Mouse (Mus musculus): Measurements from ENCODE around the gene Adcy4. TPM values are rescaled to one million over a fixed set of nuclear protein-coding genes. Genes with fewer than 3 reads are reported as not detected.

The Adcy4 gene
- polyA plus RNA-seq, 1 experiment from 2014 or later: 10.1 TPM

DNA sequence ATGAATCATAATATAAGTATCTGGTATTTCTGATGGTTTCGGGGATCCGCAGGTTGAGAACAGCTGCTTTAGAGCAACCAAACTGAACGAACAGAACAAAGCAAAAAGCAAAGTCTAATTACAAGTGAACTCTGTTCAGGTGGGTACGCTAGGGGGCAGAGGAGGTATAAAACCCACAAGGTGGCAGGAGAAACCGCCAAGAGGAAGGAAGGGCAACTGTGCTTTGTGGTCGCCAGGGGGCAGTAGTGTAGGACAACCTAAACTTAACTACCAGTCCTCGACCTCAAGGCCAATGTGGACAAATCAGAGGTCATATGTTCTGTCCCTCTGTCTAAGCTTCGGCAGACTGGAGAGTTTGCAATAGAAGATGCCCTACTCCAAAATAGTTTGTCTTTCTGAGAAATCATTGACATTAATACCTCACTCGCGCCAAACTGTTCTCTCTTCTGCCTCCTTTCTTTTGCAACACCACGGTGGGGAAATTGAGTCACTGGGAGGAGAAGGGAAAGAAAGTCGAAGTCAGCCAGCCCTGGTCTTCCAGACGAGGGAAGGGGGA lies 38.6 kb upstream of the Adcy4 start:
- Histone ChIP-seq H3K27me3 (replicated peaks) (peaks cover 21% of the 10 kb centered on the region), H3K36me3 (no peaks in the 10 kb centered on the region), H3K4me2 (replicated peaks) (peak overlapping the region; percentile 85), H3K4me1 (peaks cover 27% of the 10 kb centered on the region), H3K27ac (no peak overlapping the region), H3K9ac (peak overlapping the region; percentile 69; the same call in 1 of the 2 replicates), H3K9me3 (no peaks in the 10 kb centered on the region), H3K4me3 (peak overlapping the region; percentile 58)
- no peak for ATAC-seq (ENCODE audit: low FRiP score, low read depth)
- 7% methylated on average over 13 of the region's 13 CpGs for WGBS

DNA sequence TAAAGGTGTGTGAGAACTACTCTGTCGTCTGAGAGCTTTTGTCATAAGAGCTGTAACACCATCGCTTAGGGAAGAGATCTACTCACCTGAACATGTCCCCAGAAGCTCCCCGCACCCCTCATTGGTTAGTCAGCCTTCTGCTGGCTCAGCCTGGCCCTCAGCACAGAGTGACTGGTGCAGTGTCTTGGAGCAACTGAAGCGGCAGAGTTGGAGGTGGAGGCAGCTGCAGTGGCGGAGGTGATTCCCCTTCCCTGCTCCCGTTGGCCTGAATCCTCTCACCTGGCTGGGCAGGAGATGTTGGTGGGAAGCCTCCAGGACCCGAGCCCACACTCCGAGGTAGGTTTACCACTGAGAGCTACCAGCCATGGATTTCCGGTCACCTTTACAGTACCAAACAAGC lies 36.7 kb upstream of the Adcy4 start:
- ATAC-seq (ENCODE audit: low FRiP score, low read depth): no peak
- H3K9me3 ChIP-seq: no peaks in the 10 kb centered on the region
- peaks cover 18% of the 10 kb centered on the region for H3K4me1 ChIP-seq
- no peak overlapping the region for H3K27ac ChIP-seq
- 85% methylated on average over 9 of the region's 9 CpGs for WGBS
- no peak overlapping the region for H3K9ac ChIP-seq
- H3K27me3 ChIP-seq (replicated peaks): peaks cover 5% of the 10 kb centered on the region; the same call in 1 of the 2 replicates
- H3K36me3 ChIP-seq: no peaks in the 10 kb centered on the region
- no peak overlapping the region for H3K4me2 ChIP-seq (replicated peaks)
- H3K4me3 ChIP-seq: no peak overlapping the region

DNA sequence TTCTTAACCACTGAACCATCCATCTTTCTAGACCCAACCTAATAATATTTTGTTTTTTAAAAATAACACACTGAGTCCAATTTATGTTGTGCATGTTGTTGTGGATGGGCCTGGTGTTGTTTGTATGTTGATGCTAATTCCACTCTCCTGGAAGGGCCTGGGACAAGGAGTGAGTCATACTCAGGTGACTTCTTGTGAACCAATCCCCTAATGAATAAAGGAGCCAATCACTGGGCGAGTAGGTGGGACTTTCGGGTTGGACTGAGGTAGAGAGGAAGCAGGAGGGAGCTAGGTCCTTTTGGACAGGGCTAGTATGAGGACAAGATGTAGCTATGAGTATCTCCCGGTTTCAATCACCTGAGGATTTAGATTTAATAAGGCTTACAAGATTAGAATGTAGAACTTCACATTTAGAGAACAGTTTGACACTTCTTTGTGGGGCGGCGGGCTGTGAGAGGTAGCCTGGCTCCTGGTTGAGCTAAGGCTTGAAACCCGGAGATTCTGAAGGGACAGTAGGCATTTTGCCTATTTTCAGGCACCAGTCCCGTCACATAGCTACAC lies 36.0 kb upstream of the Adcy4 start:
- ATAC-seq (ENCODE audit: low FRiP score, low read depth): no peak
- Histone ChIP-seq H3K36me3 (no peaks in the 10 kb centered on the region), H3K4me3 (no peak overlapping the region), H3K9me3 (no peaks in the 10 kb centered on the region), H3K27ac (no peak overlapping the region), H3K4me2 (replicated peaks) (no peak overlapping the region), H3K27me3 (replicated peaks) (no peaks in the 10 kb centered on the region; the same call in 1 of the 2 replicates), H3K4me1 (peaks cover 12% of the 10 kb centered on the region), H3K9ac (no peak overlapping the region)
- 86% methylated on average over 7 of the region's 7 CpGs for WGBS

DNA sequence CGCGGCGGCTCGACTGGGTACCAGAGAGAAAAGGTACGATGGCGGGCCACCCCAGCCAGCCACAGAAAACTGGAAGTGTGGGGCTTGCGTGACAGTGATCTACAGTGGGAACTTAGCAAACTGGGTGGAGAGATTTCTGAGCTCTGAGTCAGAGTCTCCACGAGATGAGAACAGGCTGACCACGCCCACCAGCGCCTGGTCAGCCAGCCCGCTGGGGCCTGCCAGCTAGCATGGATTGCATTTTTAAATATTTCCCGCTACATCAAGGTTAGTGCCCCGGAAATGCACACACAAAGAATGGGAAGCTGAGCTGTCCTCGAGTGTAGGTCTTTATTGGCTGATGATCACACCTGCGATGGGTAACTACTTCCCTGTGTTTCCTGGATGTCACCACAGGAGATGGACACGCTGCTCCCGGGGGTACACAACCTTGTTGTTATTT lies 31.4 kb upstream of the Adcy4 start:
- no peaks in the 10 kb centered on the region; the same call in 1 of the 2 replicates for H3K27me3 ChIP-seq (replicated peaks)
- no peaks in the 10 kb centered on the region for H3K36me3 ChIP-seq
- WGBS: 19% methylated on average over 17 of the region's 17 CpGs
- no peak overlapping the region for H3K27ac ChIP-seq
- H3K4me3 ChIP-seq: peak overlapping the region; percentile 38
- H3K4me2 ChIP-seq (replicated peaks): peak overlapping the region; percentile 68
- H3K4me1 ChIP-seq: no peaks in the 10 kb centered on the region
- ATAC-seq (ENCODE audit: low FRiP score, low read depth): peak; percentile 70
- no peaks in the 10 kb centered on the region for H3K9me3 ChIP-seq
- peak overlapping the region; percentile 18; the same call in 1 of the 2 replicates for H3K9ac ChIP-seq

- Histone ChIP-seq H3K4me1 (no peaks in the 10 kb centered on the region), H3K9ac (peak overlapping the region; percentile 18; the same call in 1 of the 2 replicates), H3K4me2 (replicated peaks) (peak overlapping the region; percentile 68), H3K36me3 (no peaks in the 10 kb centered on the region), H3K27me3 (replicated peaks) (no peaks in the 10 kb centered on the region; the same call in 1 of the 2 replicates), H3K27ac (no peak overlapping the region), H3K4me3 (peak overlapping the region; percentile 38), H3K9me3 (no peaks in the 10 kb centered on the region)
- peak; percentile 65; the same call in 1 of the 2 replicates for ATAC-seq (ENCODE audit: low FRiP score, low read depth)
- 19% methylated on average over 16 of the region's 16 CpGs for WGBS
Observed at GRCm38 (mm10) chr14:55814885-55815284, 31.0 kb upstream of the Adcy4 start.

GRCm38 (mm10) chr14:55795380-55796163 lies 11.7 kb upstream of the Adcy4 start:
- 88% methylated on average over 15 of the region's 15 CpGs for WGBS
- Histone ChIP-seq H3K4me3 (no peak overlapping the region), H3K4me1 (no peaks in the 10 kb centered on the region), H3K9me3 (no peaks in the 10 kb centered on the region), H3K36me3 (no peaks in the 10 kb centered on the region), H3K27me3 (replicated peaks) (no peaks in the 10 kb centered on the region), H3K9ac (no peak overlapping the region), H3K4me2 (replicated peaks) (no peak overlapping the region), H3K27ac (no peak overlapping the region)
- no peak for ATAC-seq (ENCODE audit: low FRiP score, low read depth)

DNA sequence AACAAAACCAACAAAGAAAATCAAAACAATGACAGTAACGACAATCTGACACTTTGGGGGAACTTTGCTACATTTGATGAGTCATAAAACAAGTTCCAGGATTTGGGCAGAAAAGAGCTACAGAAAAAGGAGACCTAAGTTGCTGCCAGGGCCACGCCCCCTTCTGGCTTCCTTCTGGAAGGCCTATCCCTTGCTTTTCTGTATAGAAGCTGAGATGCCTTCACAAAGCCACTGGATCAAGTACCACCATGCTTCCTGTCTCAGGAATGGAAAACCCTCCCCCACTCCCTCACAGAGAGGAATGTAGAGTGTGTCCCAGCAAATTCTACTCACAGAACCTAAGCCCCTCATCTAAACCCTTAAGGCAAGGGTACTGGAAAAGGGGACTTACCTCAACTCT lies 10.1 kb upstream of the Adcy4 start:
- Histone ChIP-seq H3K4me2 (replicated peaks) (no peak overlapping the region), H3K9ac (no peak overlapping the region), H3K4me1 (0 out of 2 replicates have a peak, but pooled peaks cover under 1% of the 10 kb centered on the region), H3K9me3 (no peaks in the 10 kb centered on the region), H3K36me3 (no peaks in the 10 kb centered on the region), H3K27ac (no peak overlapping the region), H3K27me3 (replicated peaks) (peaks cover 15% of the 10 kb centered on the region), H3K4me3 (no peak overlapping the region)
- no peak for ATAC-seq (ENCODE audit: low FRiP score, low read depth)
- 73% methylated on average over 2 of the region's 2 CpGs for WGBS

GRCm38 (mm10) chr14:55793461-55793860 lies 9.6 kb upstream of the Adcy4 start:
- WGBS: 77% methylated on average over 2 of the region's 2 CpGs
- no peak for ATAC-seq (ENCODE audit: low FRiP score, low read depth)
- no peak overlapping the region for H3K27ac ChIP-seq

DNA sequence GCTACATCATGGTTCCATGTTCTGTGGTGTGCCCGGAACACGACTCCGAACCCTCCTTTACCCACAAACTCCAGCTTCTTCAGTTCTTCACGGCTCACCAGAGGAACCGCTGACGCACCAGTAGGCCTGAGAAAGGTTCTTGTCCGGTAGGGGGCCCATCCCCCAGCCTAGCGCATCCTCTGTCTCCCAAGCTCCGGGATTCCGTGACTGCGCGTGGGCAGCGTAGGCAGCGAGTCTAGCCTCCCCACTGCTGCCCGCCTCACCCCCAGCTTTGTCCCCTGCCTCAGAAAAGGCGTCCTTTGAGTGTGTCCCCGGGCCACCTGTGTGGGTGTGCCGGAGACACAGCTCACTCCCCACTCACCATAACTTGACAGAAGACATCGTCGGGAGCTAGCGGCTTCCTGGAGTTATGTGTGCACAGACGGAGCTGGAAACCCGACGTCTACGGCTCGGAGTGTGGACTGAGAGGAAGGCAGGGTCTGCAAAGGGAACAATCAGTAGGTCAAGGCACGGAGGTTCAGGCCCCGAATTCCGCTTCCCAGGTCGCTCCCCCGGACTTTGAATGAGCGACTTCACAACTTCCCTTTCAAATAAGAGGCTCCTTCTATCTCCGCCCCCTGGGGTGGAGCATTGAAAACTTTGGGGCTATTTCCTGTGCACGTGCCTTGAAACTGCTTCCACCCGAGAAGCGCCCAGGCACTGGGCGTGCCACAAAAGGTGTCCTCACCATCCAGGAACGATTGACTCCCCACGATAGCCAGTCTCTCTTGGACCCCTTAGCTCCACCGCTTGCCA lies 4.6 kb upstream of the Adcy4 start, which contains the start of gene Ripk3:
Ripk3 (minus strand) TSS at position 610 of the 795 bp plus-strand sequence.
- H3K27me3 ChIP-seq (replicated peaks): peaks cover 70% of the 10 kb centered on the region
- H3K9ac ChIP-seq: no peak within 1 kb of the TSS
- WGBS: 6% methylated on average over 40 of the region's 40 CpGs
- H3K4me2 ChIP-seq (replicated peaks): peak within 1 kb of the TSS; percentile 55
- H3K4me1 ChIP-seq: peaks cover 12% of the 10 kb centered on the region
- H3K36me3 ChIP-seq: no peaks in the 10 kb centered on the region
- peak within 1 kb of the TSS; percentile 27 for H3K4me3 ChIP-seq
- ATAC-seq (ENCODE audit: low FRiP score, low read depth): no peak
- H3K9me3 ChIP-seq: no peaks in the 10 kb centered on the region
- H3K27ac ChIP-seq: no peak within 1 kb of the TSS

More at GRCm38 (mm10) chr14:55793461-55793860, 9.6 kb upstream of the Adcy4 start:
- Histone ChIP-seq H3K9ac (no peak overlapping the region), H3K9me3 (no peaks in the 10 kb centered on the region), H3K36me3 (no peaks in the 10 kb centered on the region), H3K4me1 (peaks cover 5% of the 10 kb centered on the region), H3K27me3 (replicated peaks) (peaks cover 19% of the 10 kb centered on the region), H3K4me2 (replicated peaks) (no peak overlapping the region), H3K4me3 (no peak overlapping the region)

DNA sequence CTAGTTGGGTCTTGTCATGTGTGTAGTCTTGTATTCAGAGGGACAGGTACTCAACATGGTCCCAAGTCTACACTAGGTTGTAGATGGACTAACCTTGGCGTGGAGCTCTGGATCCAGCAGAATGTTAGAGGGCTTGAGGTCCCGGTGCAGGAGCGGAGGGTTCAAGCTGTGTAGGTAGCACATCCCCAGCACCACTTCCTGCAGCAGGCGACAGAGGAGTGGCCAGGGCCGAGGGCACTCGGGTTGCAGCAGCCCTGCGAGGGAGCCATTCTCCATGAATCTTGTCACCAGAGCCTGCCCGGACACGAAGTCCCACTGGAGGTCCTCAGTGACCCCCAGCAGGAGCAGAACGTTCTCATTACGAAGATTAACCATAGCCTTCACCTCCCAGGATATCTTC lies 3.8 kb upstream of the Adcy4 start:
- Histone ChIP-seq H3K9ac (no peak overlapping the region), H3K4me3 (no peak overlapping the region), H3K36me3 (no peaks in the 10 kb centered on the region), H3K9me3 (no peaks in the 10 kb centered on the region), H3K4me2 (replicated peaks) (peak overlapping the region; percentile 55; the same call in 1 of the 2 replicates), H3K27ac (no peak overlapping the region), H3K27me3 (replicated peaks) (peaks cover 77% of the 10 kb centered on the region), H3K4me1 (peaks cover 12% of the 10 kb centered on the region)
- WGBS: 34% methylated on average over 11 of the region's 11 CpGs
- no peak for ATAC-seq (ENCODE audit: low FRiP score, low read depth)

DNA sequence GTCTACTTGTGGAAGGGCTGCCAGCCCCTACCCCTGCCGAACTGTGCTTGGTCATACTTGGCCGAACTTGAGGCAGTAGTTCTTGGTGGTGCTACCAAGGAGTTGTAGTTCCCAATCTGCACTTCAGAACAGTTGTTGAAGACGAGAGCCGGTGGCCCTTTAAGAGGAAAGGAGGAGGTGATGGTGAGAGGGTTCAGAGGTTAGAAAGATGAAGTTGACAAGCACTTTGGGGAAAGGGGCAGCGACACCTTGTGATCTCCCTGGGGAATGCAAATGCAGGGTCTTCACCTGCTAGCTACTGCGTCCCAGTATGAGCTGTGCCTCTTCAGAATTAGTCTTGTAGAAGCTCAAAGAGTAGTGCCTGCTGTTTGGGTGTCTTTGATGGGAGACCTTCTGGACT lies 1.3 kb upstream of the Adcy4 start:
- H3K9ac ChIP-seq: no peak overlapping the region
- peaks cover 12% of the 10 kb centered on the region for H3K4me1 ChIP-seq
- WGBS: 28% methylated on average over 6 of the region's 6 CpGs
- H3K4me3 ChIP-seq: no peak overlapping the region
- H3K27me3 ChIP-seq (replicated peaks): peaks cover 88% of the 10 kb centered on the region
- ATAC-seq (ENCODE audit: low FRiP score, low read depth): no peak
- no peaks in the 10 kb centered on the region for H3K36me3 ChIP-seq
- no peak overlapping the region for H3K27ac ChIP-seq
- H3K9me3 ChIP-seq: no peaks in the 10 kb centered on the region
- no peak overlapping the region for H3K4me2 ChIP-seq (replicated peaks)

Measured in neural tube, embryonic 12.5 days (tissue).